Mouse (Mus musculus) monocyte, adult 5-6 weeks (primary cell): ENCODE data around the gene Nup62. TPM values are rescaled to one million over a fixed set of nuclear protein-coding genes. Genes with fewer than 3 reads are reported as not detected.
A peak's percentile ranks its signal among the peaks of the same experiment; 100 is the strongest.

Source experiments
- ATAC-seq: fragments of 153-309, 156-312 bp; replicated peaks from 2 replicates; pipeline ENCODE4 v1.8.0; 2017; ENCODE audit warnings: mild to moderate bottlenecking; ENCODE audit not compliant: low TSS enrichment, insufficient number of reproducible peaks, severe bottlenecking, poor library complexity, low FRiP score
- total RNA-seq: library from RNA; stranded (forward); fragments of 200-1000, 200-491, 200-594 nt; gene quantifications from 3 replicates; pipeline ENCODE4 v1.2.3, GENCODE M21; 2017

The Nup62 gene
- total RNA-seq, 1 experiment from 2014 or later = 35.3 TPM

GRCm38 (mm10) chr7:44857905-44858304 is 42.0 kb downstream of the Nup62 start:
- no peak; the same call in 1 of the 2 replicates for ATAC-seq

- no peak for ATAC-seq
These were observed 44.0 kb downstream of the Nup62 start for GRCm38 (mm10) chr7:44859896-44860295.

GRCm38 (mm10) chr7:44860576-44861428 is 44.9 kb downstream of the Nup62 start:
- ATAC-seq = peak; percentile 33; the same call in 1 of the 2 replicates

- no peak for ATAC-seq
These were observed 45.5 kb downstream of the Nup62 start for GRCm38 (mm10) chr7:44861429-44861816.

GRCm38 (mm10) chr7:44862434-44862833 is 46.5 kb downstream of the Nup62 start:
- ATAC-seq = no peak

- no peak for ATAC-seq
These were observed 47.3 kb downstream of the Nup62 start for GRCm38 (mm10) chr7:44863210-44863609.

GRCm38 (mm10) chr7:44863982-44864494 is 48.1 kb downstream of the Nup62 start:
- no peak for ATAC-seq

- ATAC-seq = no peak
These were observed 49.0 kb downstream of the Nup62 start for GRCm38 (mm10) chr7:44864595-44865542.

- ATAC-seq = peak; percentile 49
These were observed 50.6 kb downstream of the Nup62 start for GRCm38 (mm10) chr7:44866276-44867009.

GRCm38 (mm10) chr7:44867010-44867702 is 51.3 kb downstream of the Nup62 start:
- no peak for ATAC-seq

GRCm38 (mm10) chr7:44867802-44868201 is 51.9 kb downstream of the Nup62 start:
- ATAC-seq = no peak

GRCm38 (mm10) chr7:44868465-44868864 is 52.6 kb downstream of the Nup62 start:
- no peak for ATAC-seq

- ATAC-seq = no peak
These were observed 53.2 kb downstream of the Nup62 start for GRCm38 (mm10) chr7:44868919-44869696.

- peak; percentile 81 for ATAC-seq
These were observed 54.0 kb downstream of the Nup62 start, which contains the start of gene Ptov1 for GRCm38 (mm10) chr7:44869697-44870528. TSS of gene Ptov1 (minus strand) at chr7:44869788.

GRCm38 (mm10) chr7:44870614-44871013 is 54.7 kb downstream of the Nup62 start:
- no peak for ATAC-seq

- ATAC-seq = no peak
These were observed 55.3 kb downstream of the Nup62 start for GRCm38 (mm10) chr7:44871181-44871580.
